In genomic region chr1:161746542-161747302, GRCm38 (mm10) we compare ENCODE assay signal across 33 mouse cellular contexts. TPM values are rescaled to one million over a fixed set of nuclear protein-coding genes. Genes with fewer than 3 reads are reported as not detected.
"Had no signal": no experiment of that assay in that cellular context is flagged by ENCODE, and none has a peak within 500 bp of the region (broad histone marks: within the 10 kb centered on the region; RNA-seq: fewer than 3 reads in every experiment).

No protein-coding gene starts in this region.

- DNase-seq: gastrocnemius, adult 2 months; gastrocnemius, postnatal 10 days; gastrocnemius, postnatal 25 days; heart, postnatal 10 days; heart, postnatal 4 days; kidney, adult 18-20 months; kidney, adult 8-10 months; kidney, postnatal 10 days; kidney, postnatal 25 days; kidney, postnatal 4 days had no signal

- H3K4me1 ChIP-seq: hindbrain, embryonic 12.5 days; limb, embryonic 13.5 days; limb, embryonic 15.5 days had no signal

- H3K9ac ChIP-seq: heart, embryonic 12.5 days; hindbrain, embryonic 12.5 days; hindbrain, embryonic 14.5 days; limb, embryonic 13.5 days; limb, embryonic 15.5 days; liver, embryonic 12.5 days; liver, embryonic 14.5 days had no signal

- H3K36me3 ChIP-seq: heart, embryonic 12.5 days; hindbrain, embryonic 10.5 days; hindbrain, embryonic 12.5 days; limb, embryonic 13.5 days; limb, embryonic 15.5 days; liver, embryonic 12.5 days had no signal

- H3K27ac ChIP-seq: gastrocnemius, adult 2 months; hindbrain, embryonic 10.5 days; hindbrain, embryonic 12.5 days; hindbrain, embryonic 14.5 days; layer of hippocampus, adult 2 months; left cerebral cortex, adult 2 months; limb, embryonic 13.5 days; limb, embryonic 15.5 days; liver, embryonic 12.5 days; liver, embryonic 14.5 days had no signal

- H3K4me2 ChIP-seq: heart, embryonic 12.5 days; hindbrain, embryonic 12.5 days; hindbrain, embryonic 14.5 days; limb, embryonic 13.5 days; limb, embryonic 15.5 days; liver, embryonic 12.5 days had no signal

- H3K27me3 ChIP-seq: hindbrain, embryonic 12.5 days; limb, embryonic 15.5 days had no signal

- H3K4me3 ChIP-seq: gastrocnemius, adult 2 months; heart, embryonic 12.5 days; hindbrain, embryonic 10.5 days; hindbrain, embryonic 12.5 days; layer of hippocampus, adult 2 months; left cerebral cortex, adult 2 months; limb, embryonic 13.5 days; limb, embryonic 15.5 days; liver, embryonic 12.5 days had no signal

- ATAC-seq: hindbrain, embryonic 16.5 days; inflammation-experienced regulatory T-cells, adult 6 months; intestine, postnatal 0 days; liver, embryonic 12.5 days had no signal

- H3K9me3 ChIP-seq: heart, embryonic 12.5 days; hindbrain, embryonic 10.5 days; hindbrain, embryonic 12.5 days; limb, embryonic 13.5 days; limb, embryonic 15.5 days; liver, embryonic 12.5 days had no signal

RNA-seq across cellular contexts. Expression of gene Fasl, which starts 41.6 kb away (rescaled TPM):
- total RNA-seq: gastrocnemius, adult 2 months; gastrocnemius, postnatal 10 days; gastrocnemius, postnatal 25 days; gastrocnemius, postnatal 4 days; granulocyte monocyte progenitor cell, adult 5-6 weeks; heart, adult 8-10 months; heart, postnatal 10 days; heart, postnatal 25 days; heart, postnatal 4 days; left cerebral cortex, postnatal 14 days; left cerebral cortex, postnatal 36 days had no signal
- polyA plus RNA-seq: heart, embryonic 12.5 days; heart, embryonic 14.5 days; hindbrain, embryonic 10.5 days; hindbrain, embryonic 14.5 days; intestine, postnatal 0 days; kidney, embryonic 14.5 days; kidney, embryonic 16.5 days; limb, embryonic 11.5 days; limb, embryonic 13.5 days; limb, embryonic 15.5 days; liver, embryonic 12.5 days had no signal
